Mouse (Mus musculus): ENCODE measurements around the gene Immp2l. TPM values are rescaled to one million over a fixed set of nuclear protein-coding genes. Genes with fewer than 3 reads are reported as not detected.

Immp2l gene
- total RNA-seq, 2 experiments from 2014 or later, result 21.7 to 26.0 TPM

DNA sequence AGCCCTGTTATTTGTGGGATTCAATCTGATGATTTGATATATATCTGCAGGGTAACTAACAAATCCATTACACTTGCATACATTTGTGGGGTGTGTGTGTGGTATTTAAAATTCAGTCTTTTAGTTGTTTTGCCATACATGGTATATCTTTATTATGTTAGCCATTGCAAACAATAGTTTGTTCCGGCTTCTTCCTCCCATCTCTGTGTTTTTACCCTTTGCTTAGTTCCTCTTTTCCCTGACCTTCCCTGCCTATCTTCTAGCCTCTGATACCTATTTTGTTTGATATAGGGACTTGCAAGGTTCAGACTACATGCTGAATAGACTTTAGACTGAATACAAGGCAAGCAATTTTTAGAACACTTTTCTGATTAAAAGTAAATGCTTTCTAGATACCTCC lies 254.0 kb downstream of the Immp2l start:
- DNase-seq (ENCODE audit: low spot score), result no peak
- intact Hi-C loops (cut with DNase I), result no loop called here

DNA sequence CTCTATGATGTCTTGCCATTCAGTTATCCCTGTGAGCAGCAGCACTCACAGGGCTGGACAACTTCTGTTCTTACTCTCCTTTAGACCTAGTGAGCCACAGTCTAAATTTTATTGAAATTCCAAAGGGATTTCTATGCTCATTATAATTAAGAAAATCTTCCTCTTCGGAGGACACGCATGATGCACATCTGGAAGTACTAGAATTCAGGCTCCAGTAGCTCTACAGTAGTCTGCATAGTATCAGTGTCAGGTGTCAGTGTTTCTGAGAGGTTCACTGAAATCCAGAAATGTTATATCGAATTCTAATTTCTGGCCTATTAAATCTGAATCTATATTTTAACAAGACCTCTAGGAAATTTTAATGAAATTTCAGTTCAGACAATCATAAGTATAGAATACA lies 265.2 kb downstream of the Immp2l start:
- no peak for DNase-seq (ENCODE audit: low spot score)

GRCm38 (mm10) chr12:41307015-41307414 lies 283.1 kb downstream of the Immp2l start:
- DNase-seq (ENCODE audit: low spot score), result no peak
- intact Hi-C loops (cut with DNase I), result no loop called here

More for the DNA sequence above, 265.2 kb downstream of the Immp2l start:
- intact Hi-C loops (cut with DNase I), result no loop called here

- intact Hi-C loops (cut with DNase I), result no loop called here
- DNase-seq (ENCODE audit: low spot score), result no peak
Observed at GRCm38 (mm10) chr12:41308726-41309680, 285.1 kb downstream of the Immp2l start.

GRCm38 (mm10) chr12:41313391-41313790 lies 289.5 kb downstream of the Immp2l start:
- intact Hi-C loops (cut with DNase I), result no loop called here

GRCm38 (mm10) chr12:41314811-41315461 lies 291.0 kb downstream of the Immp2l start:
- DNase-seq (ENCODE audit: low spot score), result no peak
- intact Hi-C loops (cut with DNase I), result no loop called here

More at GRCm38 (mm10) chr12:41313391-41313790, 289.5 kb downstream of the Immp2l start:
- no peak for DNase-seq (ENCODE audit: low spot score)

- intact Hi-C loops (cut with DNase I), result no loop called here
- DNase-seq (ENCODE audit: low spot score), result no peak
Observed at GRCm38 (mm10) chr12:41315871-41316270, 292.0 kb downstream of the Immp2l start.

- DNase-seq (ENCODE audit: low spot score), result no peak
- intact Hi-C loops (cut with DNase I), result no loop called here
Observed at GRCm38 (mm10) chr12:41316426-41316825, 292.5 kb downstream of the Immp2l start.

GRCm38 (mm10) chr12:41317431-41317830 lies 293.5 kb downstream of the Immp2l start:
- intact Hi-C loops (cut with DNase I), result no loop called here
- no peak for DNase-seq (ENCODE audit: low spot score)

DNA sequence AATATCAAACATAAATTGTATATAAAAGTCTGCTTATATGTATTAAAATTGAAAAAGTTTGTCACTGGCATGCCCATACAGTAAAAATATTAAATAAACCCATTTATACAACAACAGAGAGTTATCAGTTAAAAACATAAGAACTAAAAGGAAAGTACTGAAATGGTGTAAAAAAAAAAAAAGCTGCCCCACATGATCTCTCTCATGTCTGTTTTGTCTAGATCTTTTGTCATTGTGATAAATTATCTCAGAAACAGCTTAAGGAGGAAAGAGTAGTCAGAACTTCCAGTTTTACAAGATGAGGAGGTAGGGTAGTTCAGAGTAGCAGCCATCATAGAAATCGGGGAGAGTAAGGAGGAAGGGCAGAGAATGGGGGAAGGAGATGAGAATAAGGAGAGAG lies 298.1 kb downstream of the Immp2l start:
- intact Hi-C loops (cut with DNase I), result no loop called here

GRCm38 (mm10) chr12:41324418-41324817 lies 300.5 kb downstream of the Immp2l start:
- no peak for DNase-seq (ENCODE audit: low spot score)
- intact Hi-C loops (cut with DNase I), result no loop called here

More for the DNA sequence above, 298.1 kb downstream of the Immp2l start:
- DNase-seq (ENCODE audit: low spot score), result no peak

GRCm38 (mm10) chr12:41325756-41326155 lies 301.9 kb downstream of the Immp2l start:
- intact Hi-C loops (cut with DNase I), result no loop called here
- no peak for DNase-seq (ENCODE audit: low spot score)

GRCm38 (mm10) chr12:41330988-41331671 lies 307.2 kb downstream of the Immp2l start:
- intact Hi-C loops (cut with DNase I), result no loop called here
- DNase-seq (ENCODE audit: low spot score), result no peak

DNA sequence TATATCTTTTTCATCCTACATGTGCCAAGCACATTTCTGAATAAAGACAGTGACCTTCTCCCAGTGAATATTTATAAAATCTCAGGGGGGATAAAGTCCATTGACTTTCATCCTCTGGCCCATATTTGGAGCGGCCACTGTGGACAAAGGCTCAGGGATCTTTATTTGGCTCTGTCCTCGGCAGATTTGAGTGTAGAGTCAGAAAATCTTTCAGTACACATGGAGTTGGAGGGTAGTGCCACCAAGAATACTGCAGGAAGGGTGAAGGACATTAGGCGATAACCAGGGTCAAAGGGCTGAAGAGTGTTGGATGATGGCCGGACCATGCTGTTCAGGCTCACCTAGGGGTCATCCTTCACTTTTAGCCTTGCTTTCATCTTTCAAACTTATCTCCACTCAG lies 321.7 kb downstream of the Immp2l start:
- intact Hi-C loops (cut with DNase I), result no loop called here
- no peak for DNase-seq (ENCODE audit: low spot score)

DNA sequence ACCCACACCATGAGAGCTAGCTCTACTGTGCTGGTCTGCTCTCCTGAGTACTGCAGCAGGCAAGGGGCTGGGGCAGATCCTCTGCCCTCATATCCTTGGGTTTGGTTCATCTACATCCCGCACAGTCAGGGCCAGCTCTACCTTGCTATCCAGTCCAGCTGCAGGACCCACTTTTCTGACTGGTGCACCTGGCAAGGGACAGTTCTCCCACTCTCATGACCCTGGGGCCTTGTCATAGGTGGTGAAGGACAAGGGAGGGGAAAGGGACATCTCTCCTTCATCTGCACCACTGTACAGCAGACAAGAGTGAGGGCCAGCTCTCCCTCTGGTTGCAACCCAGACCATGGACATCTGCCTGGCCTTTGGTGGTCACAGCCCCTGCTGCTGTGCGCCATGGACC lies 323.6 kb downstream of the Immp2l start:
- DNase-seq (ENCODE audit: low spot score), result no peak
- intact Hi-C loops (cut with DNase I), result no loop called here

DNA sequence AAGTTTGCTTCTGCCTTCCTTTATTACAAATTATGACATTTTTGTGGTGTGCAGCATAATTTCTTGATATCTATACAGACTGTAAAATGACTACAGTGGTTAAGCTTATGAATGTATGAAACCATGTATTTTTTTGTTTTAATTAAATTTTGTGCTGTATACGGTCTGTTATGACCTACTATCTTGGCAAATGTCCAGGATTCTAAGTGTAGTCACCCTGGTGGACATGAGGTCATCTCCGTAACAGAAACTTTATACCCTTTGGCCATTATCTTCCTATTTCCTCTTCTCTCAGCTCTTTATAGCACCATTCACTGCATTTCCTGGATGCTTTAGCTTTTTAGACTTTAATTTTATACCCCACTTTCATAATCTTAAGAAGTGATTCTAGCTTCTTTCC lies 325.5 kb downstream of the Immp2l start:
- no peak for DNase-seq (ENCODE audit: low spot score)
- intact Hi-C loops (cut with DNase I), result no loop called here

DNA sequence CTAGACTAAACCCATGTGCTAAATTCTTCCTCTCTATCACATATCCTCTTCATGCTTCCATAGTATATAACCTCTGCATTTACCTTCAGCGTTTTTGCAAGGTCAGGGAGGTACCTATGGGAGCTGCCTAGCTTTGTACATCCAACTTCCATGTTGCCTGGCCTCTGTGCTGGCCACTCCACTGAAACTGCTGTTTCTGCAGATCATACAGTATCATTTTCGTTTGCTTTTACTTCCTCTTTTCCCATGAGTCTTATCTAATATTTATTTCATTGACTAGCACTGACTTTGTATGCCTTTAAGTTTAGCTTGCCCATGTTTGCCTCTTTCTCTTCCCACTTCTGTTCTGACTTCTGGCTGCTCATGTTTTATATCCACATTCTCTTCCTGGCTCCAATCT lies 325.9 kb downstream of the Immp2l start:
- no peak for DNase-seq (ENCODE audit: low spot score)
- intact Hi-C loops (cut with DNase I), result no loop called here

- DNase-seq (ENCODE audit: low spot score), result no peak
- intact Hi-C loops (cut with DNase I), result no loop called here
Observed at GRCm38 (mm10) chr12:41351275-41351674, 327.4 kb downstream of the Immp2l start.

GRCm38 (mm10) chr12:41354857-41355256 lies 331.0 kb downstream of the Immp2l start:
- intact Hi-C loops (cut with DNase I), result no loop called here

GRCm38 (mm10) chr12:41356040-41356439 lies 332.1 kb downstream of the Immp2l start:
- intact Hi-C loops (cut with DNase I), result no loop called here
- DNase-seq (ENCODE audit: low spot score), result no peak

More at GRCm38 (mm10) chr12:41354857-41355256, 331.0 kb downstream of the Immp2l start:
- no peak for DNase-seq (ENCODE audit: low spot score)
